Mouse (Mus musculus): ENCODE measurements around the gene Tle2.

Tle2 gene

GRCm38 (mm10) chr10:81605974-81606751, 31.8 kb downstream of the Tle2 start, which contains the start of gene BC025920:
TSS of gene BC025920 (plus strand) at chr10:81606270.
- DNase-seq, result peak; percentile 99

GRCm38 (mm10) chr10:81608308-81608707, 33.9 kb downstream of the Tle2 start:
- DNase-seq, result no peak

- no peak for DNase-seq
Measured at GRCm38 (mm10) chr10:81612779-81613178, 38.4 kb downstream of the Tle2 start.

- no peak for DNase-seq
Measured at GRCm38 (mm10) chr10:81615486-81615885, 41.1 kb downstream of the Tle2 start.

- DNase-seq, result no peak
Measured at GRCm38 (mm10) chr10:81619976-81620375, 45.6 kb downstream of the Tle2 start.

- DNase-seq, result no peak
Measured at GRCm38 (mm10) chr10:81620786-81621185, 46.4 kb downstream of the Tle2 start.

GRCm38 (mm10) chr10:81623441-81623840, 49.1 kb downstream of the Tle2 start:
- no peak for DNase-seq

- no peak for DNase-seq
Measured at GRCm38 (mm10) chr10:81626101-81626993, 52.0 kb downstream of the Tle2 start.

GRCm38 (mm10) chr10:81626994-81627835, 52.9 kb downstream of the Tle2 start, which contains the start of gene Sirt6:
TSS of gene Sirt6 (minus strand) at chr10:81627797.
- DNase-seq, result peak; percentile 97

- DNase-seq, result no peak
Measured at GRCm38 (mm10) chr10:81627836-81628220, 53.5 kb downstream of the Tle2 start.

GRCm38 (mm10) chr10:81628390-81628789, 54.0 kb downstream of the Tle2 start, which contains the start of gene Ankrd24:
TSS of gene Ankrd24 (plus strand) at chr10:81628540.
- no peak for DNase-seq

- DNase-seq, result peak; percentile 90
Measured at GRCm38 (mm10) chr10:81633253-81634099, 59.1 kb downstream of the Tle2 start.

GRCm38 (mm10) chr10:81636338-81636737, 62.0 kb downstream of the Tle2 start:
- DNase-seq, result no peak

GRCm38 (mm10) chr10:81638101-81638500, 63.7 kb downstream of the Tle2 start:
- DNase-seq, result no peak
